Mouse (Mus musculus): ENCODE data around the gene Mypn. TPM values are rescaled to one million over a fixed set of nuclear protein-coding genes. Genes with fewer than 3 reads are reported as not detected.

Gene Mypn
- polyA plus RNA-seq, 1 experiment from 2014 or later, result 0.09 TPM

- Histone ChIP-seq H3K4me1 (replicated peaks; ENCODE audit: control insufficient read depth, insufficient read depth, low read length) (no peaks in the 10 kb centered on the region), H3K27ac (ENCODE audit: low read depth, low read length) (no peak overlapping the region), H3K9ac (ENCODE audit: low read depth, low read length) (no peak overlapping the region), H3K4me2 (replicated peaks; ENCODE audit: low read depth, low read length) (no peak overlapping the region), H3K4me3 (ENCODE audit: low read depth, low read length) (no peak overlapping the region), H3K36me3 (ENCODE audit: control insufficient read depth, insufficient read depth, low read length) (no peaks in the 10 kb centered on the region), H3K27me3 (ENCODE audit: control insufficient read depth, insufficient read depth, low read length) (no peaks in the 10 kb centered on the region), H3K9me3 (ENCODE audit: control insufficient read depth, low read length) (no peaks in the 10 kb centered on the region)
- no peak for DNase-seq (ENCODE audit: low spot score)
- no peak for ATAC-seq (ENCODE audit: low FRiP score)
- 83% methylated on average over 14 of the region's 14 CpGs for WGBS
Measured at GRCm38 (mm10) chr10:63121961-63122360, 81.8 kb downstream of the Mypn start.

GRCm38 (mm10) chr10:63119916-63120315 is 83.8 kb downstream of the Mypn start:
- DNase-seq (ENCODE audit: low spot score), result no peak
- no peak for ATAC-seq (ENCODE audit: low FRiP score)

GRCm38 (mm10) chr10:63117583-63117982 is 86.2 kb downstream of the Mypn start:
- 95% methylated on average over 8 of the region's 8 CpGs for WGBS
- H3K36me3 ChIP-seq (ENCODE audit: control insufficient read depth, insufficient read depth, low read length), result no peaks in the 10 kb centered on the region
- DNase-seq (ENCODE audit: low spot score), result no peak

More at GRCm38 (mm10) chr10:63119916-63120315, 83.8 kb downstream of the Mypn start:
- Histone ChIP-seq H3K9ac (ENCODE audit: low read depth, low read length) (no peak overlapping the region), H3K9me3 (ENCODE audit: control insufficient read depth, low read length) (no peaks in the 10 kb centered on the region), H3K4me3 (ENCODE audit: low read depth, low read length) (no peak overlapping the region), H3K27me3 (ENCODE audit: control insufficient read depth, insufficient read depth, low read length) (no peaks in the 10 kb centered on the region), H3K27ac (ENCODE audit: low read depth, low read length) (no peak overlapping the region), H3K36me3 (ENCODE audit: control insufficient read depth, insufficient read depth, low read length) (no peaks in the 10 kb centered on the region), H3K4me2 (replicated peaks; ENCODE audit: low read depth, low read length) (no peak overlapping the region), H3K4me1 (replicated peaks; ENCODE audit: control insufficient read depth, insufficient read depth, low read length) (no peaks in the 10 kb centered on the region)
- WGBS, result 76% methylated on average over 14 of the region's 14 CpGs

GRCm38 (mm10) chr10:63116376-63116775 is 87.4 kb downstream of the Mypn start:
- DNase-seq (ENCODE audit: low spot score) (no peak), ATAC-seq (ENCODE audit: low FRiP score) (no peak)
- no peak overlapping the region for H3K9ac ChIP-seq (ENCODE audit: low read depth, low read length)
- H3K9me3 ChIP-seq (ENCODE audit: control insufficient read depth, low read length), result no peaks in the 10 kb centered on the region
- no peaks in the 10 kb centered on the region for H3K36me3 ChIP-seq (ENCODE audit: control insufficient read depth, insufficient read depth, low read length)
- no peaks in the 10 kb centered on the region for H3K4me1 ChIP-seq (replicated peaks; ENCODE audit: control insufficient read depth, insufficient read depth, low read length)
- 90% methylated on average over 9 of the region's 9 CpGs for WGBS
- no peak overlapping the region for H3K27ac ChIP-seq (ENCODE audit: low read depth, low read length)
- H3K27me3 ChIP-seq (ENCODE audit: control insufficient read depth, insufficient read depth, low read length), result no peaks in the 10 kb centered on the region
- no peak overlapping the region for H3K4me2 ChIP-seq (replicated peaks; ENCODE audit: low read depth, low read length)
- no peak overlapping the region for H3K4me3 ChIP-seq (ENCODE audit: low read depth, low read length)

More at GRCm38 (mm10) chr10:63117583-63117982, 86.2 kb downstream of the Mypn start:
- Histone ChIP-seq H3K27ac (ENCODE audit: low read depth, low read length) (no peak overlapping the region), H3K9ac (ENCODE audit: low read depth, low read length) (no peak overlapping the region), H3K9me3 (ENCODE audit: control insufficient read depth, low read length) (no peaks in the 10 kb centered on the region), H3K4me1 (replicated peaks; ENCODE audit: control insufficient read depth, insufficient read depth, low read length) (no peaks in the 10 kb centered on the region), H3K4me3 (ENCODE audit: low read depth, low read length) (no peak overlapping the region), H3K4me2 (replicated peaks; ENCODE audit: low read depth, low read length) (no peak overlapping the region), H3K27me3 (ENCODE audit: control insufficient read depth, insufficient read depth, low read length) (no peaks in the 10 kb centered on the region)
- ATAC-seq (ENCODE audit: low FRiP score), result no peak

- 85% methylated on average over 15 of the region's 15 CpGs for WGBS
- Histone ChIP-seq H3K4me1 (replicated peaks; ENCODE audit: control insufficient read depth, insufficient read depth, low read length) (no peaks in the 10 kb centered on the region), H3K4me2 (replicated peaks; ENCODE audit: low read depth, low read length) (no peak overlapping the region), H3K36me3 (ENCODE audit: control insufficient read depth, insufficient read depth, low read length) (no peaks in the 10 kb centered on the region), H3K9ac (ENCODE audit: low read depth, low read length) (no peak overlapping the region), H3K4me3 (ENCODE audit: low read depth, low read length) (no peak overlapping the region), H3K27me3 (ENCODE audit: control insufficient read depth, insufficient read depth, low read length) (no peaks in the 10 kb centered on the region), H3K27ac (ENCODE audit: low read depth, low read length) (no peak overlapping the region), H3K9me3 (ENCODE audit: control insufficient read depth, low read length) (no peaks in the 10 kb centered on the region)
- ATAC-seq (ENCODE audit: low FRiP score) (no peak), DNase-seq (ENCODE audit: low spot score) (no peak)
Measured at GRCm38 (mm10) chr10:63115881-63116280, 87.9 kb downstream of the Mypn start.

- no peak overlapping the region for H3K9ac ChIP-seq (ENCODE audit: low read depth, low read length)
- no peak overlapping the region for H3K4me2 ChIP-seq (replicated peaks; ENCODE audit: low read depth, low read length)
- 89% methylated on average over 6 of the region's 6 CpGs for WGBS
- no peaks in the 10 kb centered on the region for H3K9me3 ChIP-seq (ENCODE audit: control insufficient read depth, low read length)
- DNase-seq (ENCODE audit: low spot score) (no peak), ATAC-seq (ENCODE audit: low FRiP score) (no peak)
- no peak overlapping the region for H3K4me3 ChIP-seq (ENCODE audit: low read depth, low read length)
- H3K27me3 ChIP-seq (ENCODE audit: control insufficient read depth, insufficient read depth, low read length), result no peaks in the 10 kb centered on the region
- H3K27ac ChIP-seq (ENCODE audit: low read depth, low read length), result no peak overlapping the region
- no peaks in the 10 kb centered on the region for H3K4me1 ChIP-seq (replicated peaks; ENCODE audit: control insufficient read depth, insufficient read depth, low read length)
- H3K36me3 ChIP-seq (ENCODE audit: control insufficient read depth, insufficient read depth, low read length), result no peaks in the 10 kb centered on the region
Measured at GRCm38 (mm10) chr10:63113716-63114360, 89.9 kb downstream of the Mypn start.

GRCm38 (mm10) chr10:63113027-63113604 is 90.6 kb downstream of the Mypn start:
- no peak for ATAC-seq (ENCODE audit: low FRiP score)
- H3K4me1 ChIP-seq (replicated peaks; ENCODE audit: control insufficient read depth, insufficient read depth, low read length), result no peaks in the 10 kb centered on the region
- 67% methylated on average over 5 of the region's 5 CpGs for WGBS
- no peak overlapping the region for H3K4me3 ChIP-seq (ENCODE audit: low read depth, low read length)
- no peak overlapping the region for H3K27ac ChIP-seq (ENCODE audit: low read depth, low read length)
- peak; percentile 30 for DNase-seq (ENCODE audit: low spot score)
- H3K9me3 ChIP-seq (ENCODE audit: control insufficient read depth, low read length), result no peaks in the 10 kb centered on the region
- H3K27me3 ChIP-seq (ENCODE audit: control insufficient read depth, insufficient read depth, low read length), result no peaks in the 10 kb centered on the region
- no peak overlapping the region for H3K4me2 ChIP-seq (replicated peaks; ENCODE audit: low read depth, low read length)
- no peaks in the 10 kb centered on the region for H3K36me3 ChIP-seq (ENCODE audit: control insufficient read depth, insufficient read depth, low read length)
- H3K9ac ChIP-seq (ENCODE audit: low read depth, low read length), result no peak overlapping the region

GRCm38 (mm10) chr10:63100657-63101056 is 103.1 kb downstream of the Mypn start:
- Histone ChIP-seq H3K4me2 (replicated peaks; ENCODE audit: low read depth, low read length) (peak overlapping the region; percentile 95), H3K36me3 (ENCODE audit: control insufficient read depth, insufficient read depth, low read length) (no peaks in the 10 kb centered on the region), H3K27ac (ENCODE audit: low read depth, low read length) (no peak overlapping the region), H3K4me1 (replicated peaks; ENCODE audit: control insufficient read depth, insufficient read depth, low read length) (no peaks in the 10 kb centered on the region; the same call in 1 of the 2 replicates), H3K4me3 (ENCODE audit: low read depth, low read length) (peak overlapping the region; percentile 54), H3K9ac (ENCODE audit: low read depth, low read length) (peak overlapping the region; percentile 71), H3K9me3 (ENCODE audit: control insufficient read depth, low read length) (no peaks in the 10 kb centered on the region), H3K27me3 (ENCODE audit: control insufficient read depth, insufficient read depth, low read length) (peaks cover 11% of the 10 kb centered on the region)
- no peak; the same call in 1 of the 2 replicates for ATAC-seq (ENCODE audit: low FRiP score)
- DNase-seq (ENCODE audit: low spot score), result no peak
- 15% methylated on average over 9 of the region's 9 CpGs for WGBS

All from hindbrain, embryonic 11.5 days (tissue).